Mouse (Mus musculus) lung, adult 18-20 months (tissue): Measurements from ENCODE around the gene AL607142.1.

ENCODE experiments used
- DNase-seq, 2 experiments: peaks; one replicate each; pipeline ENCODE4 v3.0.0; 2022; ENCODE audit warnings: mixed read lengths in 2 of 2

Gene AL607142.1

DNA sequence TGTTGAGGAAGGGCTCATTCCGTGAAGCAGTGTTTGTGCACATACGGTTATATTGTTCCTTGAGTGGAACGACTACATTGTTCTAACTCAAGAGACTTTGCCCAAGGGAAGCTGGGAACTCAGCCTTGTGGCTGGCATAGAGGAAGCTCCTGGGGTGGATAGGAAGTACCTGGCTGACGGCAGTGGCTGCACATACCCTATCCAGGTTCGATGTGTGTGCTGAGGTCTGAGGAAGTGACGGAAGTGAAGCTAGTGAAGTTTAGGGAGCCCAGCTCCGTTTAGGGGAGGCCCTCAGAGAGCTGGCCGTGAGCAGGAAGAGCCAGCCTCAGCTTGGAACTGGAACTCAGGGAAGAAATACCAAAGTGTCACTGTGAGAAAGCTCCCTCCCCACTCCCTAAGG is 43.0 kb downstream of the AL607142.1 start:
- peak in 1 of 2 experiments; percentile 14 for DNase-seq

GRCm38 (mm10) chr4:120115516-120115915 is 50.7 kb downstream of the AL607142.1 start:
- DNase-seq: no peak

- DNase-seq: no peak
These were observed 51.5 kb downstream of the AL607142.1 start for GRCm38 (mm10) chr4:120116312-120116711.

GRCm38 (mm10) chr4:120120276-120120675 is 55.5 kb downstream of the AL607142.1 start:
- DNase-seq: peak; percentile 61 to 68

DNA sequence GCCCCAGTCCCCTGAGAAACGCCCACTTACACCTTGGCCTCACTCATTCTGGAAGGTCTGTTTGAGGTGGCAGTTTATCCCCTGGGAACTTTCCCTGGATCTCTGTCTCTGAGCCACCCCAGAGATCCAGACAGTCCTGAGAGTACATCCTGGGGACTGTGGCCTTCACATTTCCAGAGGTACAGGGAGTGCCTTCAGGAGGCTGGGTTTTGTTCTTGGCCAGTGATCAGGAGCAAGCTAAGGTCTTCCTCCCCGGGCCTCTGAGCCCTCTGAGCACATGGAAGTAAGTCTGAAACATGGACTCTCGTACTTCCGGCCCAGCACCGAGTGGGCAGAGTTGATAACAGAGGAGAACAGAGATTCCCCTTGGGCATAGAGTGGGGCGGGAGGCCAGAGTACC is 59.9 kb downstream of the AL607142.1 start:
- no peak for DNase-seq

- DNase-seq: no peak
These were observed 61.3 kb downstream of the AL607142.1 start for GRCm38 (mm10) chr4:120126047-120126446.

- DNase-seq: no peak
These were observed 62.5 kb downstream of the AL607142.1 start for GRCm38 (mm10) chr4:120127333-120127732.

DNA sequence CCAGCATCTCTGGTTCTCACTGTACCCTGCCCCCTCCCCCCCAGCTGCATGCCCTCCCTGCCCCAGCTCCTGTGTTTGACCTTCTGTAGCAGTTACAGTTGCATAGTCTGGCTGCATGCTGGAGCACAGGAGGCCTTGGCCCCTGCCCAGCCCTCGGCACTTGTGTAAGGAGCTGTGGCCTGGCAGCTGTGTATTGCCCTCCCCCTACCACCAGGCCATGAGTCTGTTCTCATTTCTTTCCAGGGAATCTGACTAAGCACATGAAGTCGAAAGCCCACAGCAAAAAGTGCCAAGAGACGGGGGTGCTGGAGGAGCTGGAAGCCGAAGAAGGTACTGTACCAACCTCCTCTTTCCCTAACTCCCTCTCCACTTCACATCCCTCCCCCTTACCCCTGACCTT is 63.2 kb downstream of the AL607142.1 start:
- peak; percentile 23 to 48 for DNase-seq

DNA sequence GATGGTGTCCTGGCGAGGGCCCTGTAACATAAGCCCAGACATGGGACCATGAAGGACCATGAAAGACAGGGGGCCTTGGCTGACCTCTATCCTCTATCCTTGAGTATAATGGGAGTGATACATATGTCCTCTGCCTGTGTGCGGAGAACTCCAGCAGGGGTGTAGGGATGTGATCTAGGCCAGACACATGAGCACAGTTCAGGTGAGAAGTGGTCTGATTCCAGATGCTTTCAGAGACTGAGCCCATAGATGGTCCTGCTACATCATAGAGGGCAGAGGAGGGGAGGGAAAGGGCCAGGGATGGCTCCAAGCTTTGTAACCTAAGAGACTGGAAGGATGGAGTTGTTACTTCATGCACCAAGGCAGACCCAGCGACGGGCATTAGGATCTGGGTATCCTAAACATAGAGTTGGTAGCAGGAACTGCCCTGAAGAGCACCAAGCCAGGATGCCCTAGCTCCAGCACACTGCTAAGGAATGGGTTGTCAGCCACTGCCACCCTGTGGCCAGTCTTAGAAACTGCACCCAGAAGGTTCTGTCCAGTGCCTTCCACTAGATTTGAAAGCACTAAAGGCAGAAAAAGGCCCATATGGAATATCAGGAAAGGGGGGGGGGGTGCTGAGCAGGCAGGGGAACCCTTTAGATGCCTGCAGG is 64.6 kb downstream of the AL607142.1 start:
- DNase-seq: peak; percentile 42 to 47

- DNase-seq: no peak
These were observed 66.1 kb downstream of the AL607142.1 start for GRCm38 (mm10) chr4:120130926-120131325.

DNA sequence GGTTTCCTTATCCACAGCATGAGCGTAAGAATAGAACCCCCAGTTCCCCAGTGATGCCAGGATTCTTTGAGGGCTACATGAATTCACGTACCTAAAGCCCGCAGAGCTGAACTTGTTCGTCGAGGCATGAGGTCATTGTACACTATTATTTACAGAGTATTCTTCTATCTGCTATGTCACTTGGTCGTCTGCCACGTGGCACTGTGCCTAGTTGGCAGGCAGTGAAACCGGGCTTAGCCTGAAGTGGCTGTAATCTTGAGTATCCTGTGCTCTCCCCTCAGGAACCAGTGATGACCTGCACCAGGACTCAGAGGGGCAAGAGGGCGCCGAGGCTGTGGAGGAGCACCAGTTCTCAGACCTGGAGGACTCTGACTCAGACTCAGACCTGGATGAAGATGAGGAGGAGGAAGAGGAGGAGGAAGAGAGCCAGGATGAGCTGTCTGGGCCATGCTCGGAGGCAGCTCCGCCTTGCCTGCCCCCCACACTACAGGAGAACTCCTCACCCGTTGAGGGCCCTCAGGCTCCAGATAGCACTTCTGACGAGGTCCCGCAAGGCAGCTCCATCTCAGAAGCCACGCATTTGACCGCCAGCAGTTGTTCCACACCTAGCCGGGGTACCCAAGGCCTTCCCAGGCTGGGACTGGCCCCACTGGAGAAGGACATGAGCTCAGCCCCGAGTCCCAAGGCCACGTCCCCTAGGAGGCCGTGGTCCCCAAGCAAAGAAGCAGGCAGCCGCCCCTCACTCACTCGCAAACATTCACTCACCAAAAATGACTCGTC is 66.8 kb downstream of the AL607142.1 start:
- peak; percentile 81 to 88 for DNase-seq

- DNase-seq: no peak
These were observed 69.4 kb downstream of the AL607142.1 start for GRCm38 (mm10) chr4:120134223-120134622.

GRCm38 (mm10) chr4:120141810-120142209 is 77.0 kb downstream of the AL607142.1 start:
- no peak for DNase-seq

- peak; percentile 18 to 53 for DNase-seq
These were observed 78.1 kb downstream of the AL607142.1 start for GRCm38 (mm10) chr4:120142905-120143304.
